Mouse (Mus musculus) CH12.LX (cell line): ENCODE measurements around the gene B430218F22Rik. TPM values are rescaled to one million over a fixed set of nuclear protein-coding genes. Genes with fewer than 3 reads are reported as not detected.

Experiments used
- DNase-seq: peaks from one replicate; pipeline ENCODE4 v3.0.0-alpha.2; 2013; ENCODE audit errors: extremely low read depth
- H3K27ac ChIP-seq: 2 replicates; pipeline ENCODE4 v1.5.1; 2012; ENCODE audit warnings: low read depth, mild to moderate bottlenecking, control low read depth, moderate library complexity; ENCODE audit not compliant: insufficient read depth
- H3K27me3 ChIP-seq: replicated peaks from 2 replicates; pipeline ENCODE3; 2012; ENCODE audit warnings: inconsistent platforms
- H3K36me3 ChIP-seq, 2 experiments: replicated peaks in 1 of 2; 2 replicates each; pipeline versions ENCODE3 to v1.6.1; 2012; ENCODE audit warnings: inconsistent platforms in 1 of 2, low read length in 1 of 2, mild to moderate bottlenecking in 1 of 2, mixed read lengths in 1 of 2, moderate library complexity in 1 of 2; ENCODE audit not compliant: control insufficient read depth in 1 of 2, insufficient read depth in 1 of 2
- H3K4me1 ChIP-seq, 2 experiments: 2 replicates each; pipeline ENCODE4 v1.6.1; 2012; ENCODE audit warnings: inconsistent platforms in 1 of 2, moderate library complexity in 1 of 2; ENCODE audit not compliant: insufficient read depth in 2 of 2, control insufficient read depth in 1 of 2
- H3K4me2 ChIP-seq: 2 replicates; pipeline ENCODE4 v1.6.1; 2012; ENCODE audit warnings: low read depth, mild to moderate bottlenecking, control low read depth; ENCODE audit not compliant: poor library complexity, insufficient read depth, severe bottlenecking
- H3K4me3 ChIP-seq, 3 experiments: fragments of 150-350 bp in 1 of 3; sonication (generic) in 1 of 3; replicated peaks in 1 of 3; 2 replicates each; pipeline versions ENCODE3 to v1.5.1; 2011 to 2012; ENCODE audit warnings: low read depth in 2 of 3, low read length in 2 of 3, mild to moderate bottlenecking in 2 of 3, moderate library complexity in 2 of 3, control low read depth in 1 of 3, improper control_type of control experiment in 1 of 3, inconsistent platforms in 1 of 3, mixed read lengths in 1 of 3; ENCODE audit not compliant: poor library complexity in 1 of 3
- H3K79me2 ChIP-seq: replicated peaks from 2 replicates; pipeline ENCODE4 v1.6.1; 2012; ENCODE audit warnings: mild to moderate bottlenecking, moderate library complexity; ENCODE audit not compliant: control insufficient read depth, poor library complexity, insufficient read depth, severe bottlenecking; ENCODE audit errors: extremely low read depth
- H3K9ac ChIP-seq: 2 replicates; pipeline ENCODE4 v1.6.1; 2012; ENCODE audit warnings: low read depth, mild to moderate bottlenecking, control low read depth, moderate library complexity; ENCODE audit not compliant: insufficient read depth
- H3K9me3 ChIP-seq: replicated peaks from 2 replicates; pipeline ENCODE3; 2012; ENCODE audit warnings: low read length, inconsistent platforms, mixed read lengths
- BHLHE40 ChIP-seq: IDR thresholded peaks from 2 replicates; pipeline ENCODE4 v1.6.1; 2011; ENCODE audit warnings: mild to moderate bottlenecking, low read depth, low read length, improper control_type of control experiment
- CHD2 ChIP-seq: IDR thresholded peaks from 2 replicates; pipeline ENCODE4 v1.6.1; 2011; ENCODE audit warnings: low read length, improper control_type of control experiment
- CTCF ChIP-seq, 2 experiments: IDR thresholded peaks in 1 of 2; conservative IDR thresholded peaks in 1 of 2; 2 replicates each; pipeline ENCODE4 v1.5.1; 2011 to 2012; ENCODE audit warnings: low read depth in 2 of 2, low read length in 2 of 2, improper control_type of control experiment in 1 of 2, inconsistent platforms in 1 of 2, mild to moderate bottlenecking in 1 of 2, moderate library complexity in 1 of 2
- ELF1 ChIP-seq: IDR thresholded peaks from 2 replicates; pipeline ENCODE4 v1.6.1; 2014; ENCODE audit warnings: low read depth, mild to moderate bottlenecking, inconsistent platforms, low read length, improper control_type of control experiment
- EP300 ChIP-seq: IDR thresholded peaks from 2 replicates; pipeline ENCODE4 v1.6.1; 2011; ENCODE audit warnings: low read length, improper control_type of control experiment
- ETS1 ChIP-seq: conservative IDR thresholded peaks from 2 replicates; pipeline ENCODE4 v1.6.1; 2012; ENCODE audit warnings: low read depth, mild to moderate bottlenecking, inconsistent platforms, low read length, improper control_type of control experiment, moderate library complexity
- HCFC1 ChIP-seq: IDR thresholded peaks from 2 replicates; pipeline ENCODE4 v1.6.1; 2012; ENCODE audit warnings: low read depth, mild to moderate bottlenecking, inconsistent platforms, low read length, improper control_type of control experiment
- IRF4 ChIP-seq: IDR thresholded peaks from 2 replicates; pipeline ENCODE4 v1.6.1; 2014; ENCODE audit warnings: low read depth, mild to moderate bottlenecking, inconsistent platforms, low read length, improper control_type of control experiment
- JUN ChIP-seq: IDR thresholded peaks from 2 replicates; pipeline ENCODE4 v1.6.1; 2011; ENCODE audit warnings: low read depth, mild to moderate bottlenecking, low read length, improper control_type of control experiment, moderate library complexity; ENCODE audit not compliant: insufficient read depth
- KAT2A ChIP-seq: IDR thresholded peaks from 2 replicates; pipeline ENCODE4 v1.6.1; 2012; ENCODE audit warnings: low read length, improper control_type of control experiment, inconsistent platforms; ENCODE audit not compliant: insufficient replicate concordance
- MAFK ChIP-seq: IDR thresholded peaks from 2 replicates; pipeline ENCODE4 v1.6.1; 2011; ENCODE audit warnings: low read length, improper control_type of control experiment; ENCODE audit not compliant: insufficient replicate concordance
- MXI1 ChIP-seq: IDR thresholded peaks from 2 replicates; pipeline ENCODE4 v1.6.1; 2011; ENCODE audit warnings: mild to moderate bottlenecking, low read depth, low read length, improper control_type of control experiment
- MYC ChIP-seq: IDR thresholded peaks from 2 replicates; pipeline ENCODE4 v1.6.1; 2011; ENCODE audit warnings: low read depth, mild to moderate bottlenecking, improper control_type of control experiment, low read length
- NELFE ChIP-seq: IDR thresholded peaks from 2 replicates; pipeline ENCODE4 v1.6.1; 2011; ENCODE audit warnings: low read depth, low read length, improper control_type of control experiment
- NRF1 ChIP-seq: IDR thresholded peaks from 2 replicates; pipeline ENCODE4 v1.6.1; 2014; ENCODE audit warnings: low read depth, mild to moderate bottlenecking, inconsistent platforms, low read length, improper control_type of control experiment, moderate library complexity
- PAX5 ChIP-seq: IDR thresholded peaks from 2 replicates; pipeline ENCODE4 v1.6.1; 2012; ENCODE audit warnings: low read length, inconsistent platforms, mixed read lengths
- POLR2A ChIP-seq: IDR thresholded peaks from 2 replicates; pipeline ENCODE4 v1.6.1; 2011; ENCODE audit warnings: low read depth, mild to moderate bottlenecking, improper control_type of control experiment, low read length
- POLR2AphosphoS2 ChIP-seq: IDR thresholded peaks from 2 replicates; pipeline ENCODE4 v1.6.1; 2011; ENCODE audit warnings: low read depth, low read length, improper control_type of control experiment
- RAD21 ChIP-seq: IDR thresholded peaks from 2 replicates; pipeline ENCODE4 v1.6.1; 2011; ENCODE audit warnings: low read depth, mild to moderate bottlenecking, low read length, improper control_type of control experiment, moderate library complexity
- SMC3 ChIP-seq: IDR thresholded peaks from 2 replicates; pipeline ENCODE4 v1.6.1; 2011; ENCODE audit warnings: low read depth, low read length, improper control_type of control experiment
- TBP ChIP-seq: conservative IDR thresholded peaks from 2 replicates; pipeline ENCODE4 v1.6.1; 2011; ENCODE audit warnings: low read depth, low read length, improper control_type of control experiment
- TCF12 ChIP-seq: IDR thresholded peaks from 2 replicates; pipeline ENCODE4 v1.6.1; 2014; ENCODE audit warnings: low read depth, mild to moderate bottlenecking, inconsistent platforms, low read length, improper control_type of control experiment
- ZC3H11A ChIP-seq: IDR thresholded peaks from 2 replicates; pipeline ENCODE4 v1.6.1; 2012; ENCODE audit warnings: low read depth, mild to moderate bottlenecking, inconsistent platforms, low read length, improper control_type of control experiment
- dilution Hi-C: fragments of 300-500 bp; cut with MboI; formaldehyde crosslinking; loops from 2 replicates; pipeline ENCODE4 v1.14.3; 2020; ENCODE audit warnings: low sequenced_read_pairs; ENCODE audit not compliant: extremely low pct_unique_long_range_greater_than_20kb, extremely low pct_ligation_motif_present
- in situ Hi-C: fragments of 300-500 bp; cut with MboI; formaldehyde crosslinking; loops from 3 replicates; pipeline ENCODE4 v1.14.3; 2019; ENCODE audit warnings: low sequenced_read_pairs, low pct_ligation_motif_present, low pct_unique_long_range_greater_than_20kb, mixed read lengths
- polyA plus RNA-seq: library from polyadenylated mRNA; unstranded; fragments of >175 nt; gene quantifications from 2 replicates; pipeline ENCODE4 v1.2.1, GENCODE M21; 2012; ENCODE audit warnings: low read depth; ENCODE audit not compliant: insufficient read length
- total RNA-seq, 2 experiments: library from RNA; depleted of rRNA; stranded (reverse); fragments of 300-350 nt in 1 of 2; fragments of >200 nt in 1 of 2; gene quantifications; 2 replicates each; pipeline ENCODE4 v1.2.3; 2012 to 2014

The B430218F22Rik gene
- total RNA-seq (2012; rRNA removed) = 11.1 and 12.0 TPM in 2 replicates
- 0.48 TPM in 1 of 2 replicates, not detected in the other for total RNA-seq (2014; rRNA removed)
- polyA plus RNA-seq = 0.64 TPM in 1 of 2 replicates, not detected in the other

GRCm38 (mm10) chr13:118386511-118387447 lies at the start of gene B430218F22Rik, which contains the start of gene Mrps30:
Gene B430218F22Rik, plus strand, starts transcription at chr13:118386630.
Gene Mrps30, minus strand, starts transcription at chr13:118387252.
- Histone ChIP-seq H3K27ac (peak within 1 kb of the TSS; percentile 32), H3K9me3 (no peaks in the 10 kb centered on the region), H3K36me3 (peaks cover 19 to 32% of the 10 kb centered on the region in 2 experiments), H3K4me3 (peak within 1 kb of the TSS; percentile 84 to 97 (median 93)), H3K4me2 (peak within 1 kb of the TSS; percentile 85), H3K79me2 (peaks cover 21% of the 10 kb centered on the region), H3K4me1 (peaks cover 2 to 17% of the 10 kb centered on the region in 2 experiments; a peak in 2 of 4 replicates), H3K9ac (peak within 1 kb of the TSS; percentile 75), H3K27me3 (no peaks in the 10 kb centered on the region)
- peak; percentile 80 for TF ChIP-seq NELFE
- TF ChIP-seq JUN = 0 out of 2 replicates have a peak, but pooled peaks have one; percentile 13
- TF ChIP-seq MYC = no peak
- peak; percentile 58 for TF ChIP-seq NRF1
- peak; percentile 90 for TF ChIP-seq HCFC1
- peak; percentile 94 for TF ChIP-seq ELF1
- no peak for TF ChIP-seq BHLHE40
- TF ChIP-seq POLR2A = peak; percentile 72
- no peak for TF ChIP-seq ETS1
- peak; percentile 83; the same call in 1 of the 2 replicates for TF ChIP-seq KAT2A
- TF ChIP-seq IRF4 = no peak
- TF ChIP-seq MAFK = 0 out of 2 replicates have a peak, but pooled peaks have one; percentile 21
- peak; percentile 89 for TF ChIP-seq CHD2
- TF ChIP-seq TBP = peak; percentile 77
- TF ChIP-seq MXI1 = 0 out of 2 replicates have a peak, but pooled peaks have one; percentile 39
- no peak for TF ChIP-seq PAX5
- peak; percentile 61; the same call in 1 of the 2 replicates for TF ChIP-seq TCF12
- in situ Hi-C loops (no loop called here), dilution Hi-C loops (no loop called here)
- DNase-seq = peak; percentile 97

- TF ChIP-seq KAT2A (no peak), HCFC1 (no peak), TCF12 (0 out of 2 replicates have a peak, but pooled peaks have one; percentile 10), SMC3 (peak; percentile 77), PAX5 (no peak), ELF1 (0 out of 2 replicates have a peak, but pooled peaks have one; percentile 20), RAD21 (peak; percentile 86), EP300 (no peak), CTCF (conservative IDR thresholded peaks at IDR 0.05 in 1 of 2, IDR thresholded peaks at IDR 0.05 in 1 of 2; ENCODE audit: low read depth in 2 of 2, low read length in 2 of 2) (peak; percentile 59 to 85), POLR2AphosphoS2 (no peak), MXI1 (no peak), ZC3H11A (peak; percentile 33; the same call in 1 of the 2 replicates)
- TF ChIP-seq, all 38 proteins: peak for 6
- H3K4me2 ChIP-seq = peak overlapping the region; percentile 71; the same call in 1 of the 2 replicates
- H3K27me3 ChIP-seq = no peaks in the 10 kb centered on the region
- H3K9ac ChIP-seq = no peak overlapping the region
- in situ Hi-C loops (no loop called here), dilution Hi-C loops (no loop called here)
- DNase-seq = peak; percentile 49
- H3K9me3 ChIP-seq = no peaks in the 10 kb centered on the region
- H3K79me2 ChIP-seq = no peaks in the 10 kb centered on the region
- H3K27ac ChIP-seq = no peak overlapping the region
- no peaks in the 10 kb centered on the region for H3K36me3 ChIP-seq
- H3K4me1 ChIP-seq = peaks cover 0 to 3% of the 10 kb centered on the region in 2 experiments; a peak in 1 of 4 replicates
- H3K4me3 ChIP-seq = no peak overlapping the region
Observed at GRCm38 (mm10) chr13:118350257-118350656, 36.2 kb upstream of the B430218F22Rik start.
